Mouse (Mus musculus) G1E (cell line): Measurements from ENCODE around the gene Dnase1l3. TPM values are rescaled to one million over a fixed set of nuclear protein-coding genes. Genes with fewer than 3 reads are reported as not detected.
A peak's percentile ranks its signal among the peaks of the same experiment; 100 is the strongest.

Source experiments
- ATAC-seq: 2 replicates; pipeline ENCODE4 v1.8.0; 2016; ENCODE audit warnings: mild to moderate bottlenecking; ENCODE audit not compliant: insufficient number of reproducible peaks, poor library complexity, low FRiP score, severe bottlenecking; ENCODE audit errors: extremely low read depth
- DNase-seq: peaks from one replicate; pipeline ENCODE4 v3.0.0; 2012; ENCODE audit warnings: low spot score
- H3K27me3 ChIP-seq: 2 replicates; pipeline ENCODE4 v1.6.1; 2012; ENCODE audit warnings: mild to moderate bottlenecking, low read length, inconsistent platforms; ENCODE audit not compliant: insufficient read depth
- H3K36me3 ChIP-seq: replicated peaks from 2 replicates; pipeline ENCODE3; 2012; ENCODE audit warnings: mild to moderate bottlenecking, inconsistent platforms
- H3K4me1 ChIP-seq: 2 replicates; pipeline ENCODE4 v1.6.1; 2012; ENCODE audit warnings: low read depth, low read length, inconsistent platforms, mixed read lengths; ENCODE audit not compliant: insufficient read depth
- H3K4me3 ChIP-seq: 2 replicates; pipeline ENCODE4 v1.5.1; 2012; ENCODE audit warnings: low read depth, mild to moderate bottlenecking, inconsistent platforms, low read length, moderate library complexity, mixed read lengths
- H3K9me3 ChIP-seq: replicated peaks from 2 replicates; pipeline ENCODE4 v1.6.1; 2012; ENCODE audit warnings: inconsistent platforms
- CTCF ChIP-seq: IDR thresholded peaks from 2 replicates; pipeline ENCODE4 v1.5.1; 2012; ENCODE audit warnings: low read depth, low read length, inconsistent platforms, mixed read lengths
- GATA1 ChIP-seq: IDR thresholded peaks from 2 replicates; pipeline ENCODE4 v1.6.1; 2012; ENCODE audit warnings: borderline replicate concordance, low read length, inconsistent platforms, mixed read lengths
- GATA2 ChIP-seq: IDR thresholded peaks from 2 replicates; pipeline ENCODE4 v1.6.1; 2012; ENCODE audit warnings: low read depth, low read length, inconsistent platforms, borderline replicate concordance
- POLR2AphosphoS5 ChIP-seq: IDR thresholded peaks from 2 replicates; pipeline ENCODE4 v1.6.1; 2012; ENCODE audit warnings: low read depth, low read length, inconsistent platforms; ENCODE audit not compliant: insufficient replicate concordance
- TAL1 ChIP-seq: conservative IDR thresholded peaks from 2 replicates; pipeline ENCODE4 v1.6.1; 2012; ENCODE audit warnings: low read depth, low read length, inconsistent platforms, mixed read lengths
- polyA plus RNA-seq: library from polyadenylated mRNA; stranded (reverse); fragments of >175 nt; gene quantifications from 2 replicates; pipeline ENCODE4 v1.2.3, GENCODE M21; 2012
- total RNA-seq, 2 experiments: library from RNA; stranded (forward) in 1 of 2; stranded (reverse) in 1 of 2; fragments of 200-1000 nt in 1 of 2; fragments of >200 nt in 1 of 2; fragmentation: Nextera tagmentation in 1 of 2; gene quantifications; 2 replicates each; pipeline ENCODE4 v1.2.3; 2014 to 2017

The Dnase1l3 gene
- total and polyA plus RNA-seq, 3 experiments: 0.05 TPM; not detected in 2

DNA sequence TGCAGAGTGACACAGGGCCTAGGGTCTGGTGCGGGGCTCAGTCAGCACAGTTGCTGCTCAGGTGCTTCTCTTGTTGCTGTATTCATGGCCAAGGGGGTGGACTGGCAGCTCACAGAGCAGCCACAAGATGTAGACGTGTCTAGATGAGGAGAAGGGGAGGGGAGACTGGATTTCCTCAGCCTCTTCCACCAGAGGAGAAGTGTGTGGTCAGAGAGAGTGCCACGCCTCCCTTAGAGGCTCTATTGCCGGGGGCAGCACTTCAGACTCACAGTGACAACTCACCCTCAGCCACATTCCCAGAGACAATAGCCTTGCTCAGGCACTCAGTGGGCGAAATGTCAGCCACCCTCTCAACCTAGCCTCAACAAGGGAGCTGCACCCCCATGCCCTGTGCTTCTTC, 49.1 kb downstream of the Dnase1l3 start:
- Histone ChIP-seq H3K4me1 (peaks cover 57% of the 10 kb centered on the region), H3K36me3 (peaks cover 18% of the 10 kb centered on the region), H3K9me3 (no peaks in the 10 kb centered on the region), H3K27me3 (peaks cover 9% of the 10 kb centered on the region), H3K4me3 (no peak overlapping the region)
- DNase-seq (no peak), ATAC-seq (no peak)
- TF ChIP-seq GATA1: no peak
- no peak for TF ChIP-seq CTCF
- no peak for TF ChIP-seq POLR2AphosphoS5
- TF ChIP-seq TAL1: no peak
- TF ChIP-seq GATA2: no peak

DNA sequence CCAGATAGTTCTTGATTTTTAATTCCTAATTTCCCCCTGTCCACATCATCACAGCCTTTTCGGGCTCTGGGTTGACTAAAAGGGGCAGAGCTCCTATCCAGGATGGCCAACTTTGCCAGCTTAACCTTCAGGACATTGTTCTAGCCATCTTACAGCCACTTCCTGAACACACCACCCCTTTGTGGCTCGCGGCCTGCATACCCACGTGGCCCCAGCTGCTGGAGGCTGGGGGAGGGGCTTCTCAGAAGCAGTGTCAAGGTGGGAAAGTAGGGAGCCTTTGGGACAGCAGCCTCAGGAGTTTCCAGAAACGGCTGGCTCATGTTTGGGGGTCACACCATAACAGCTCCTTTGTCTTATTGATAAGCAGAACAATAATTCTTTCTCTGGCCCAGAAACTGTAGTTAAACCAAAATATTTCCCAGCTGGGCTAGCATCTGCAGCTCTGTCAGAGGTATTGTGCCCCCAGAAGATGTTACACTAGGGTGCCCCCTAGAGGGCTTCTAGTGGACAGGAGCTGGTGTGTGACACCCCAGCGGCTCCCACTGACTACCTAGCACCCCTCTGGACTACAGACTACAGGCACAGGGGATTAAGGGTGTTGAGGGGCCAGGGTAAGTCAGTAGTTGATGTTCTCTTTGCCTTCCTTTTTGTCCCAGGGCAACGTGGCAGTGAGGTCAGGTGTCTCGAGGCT, 49.9 kb downstream of the Dnase1l3 start:
- Histone ChIP-seq H3K27me3 (peaks cover 5% of the 10 kb centered on the region; the same call in 1 of the 2 replicates), H3K4me3 (no peak overlapping the region; the same call in 1 of the 2 replicates), H3K4me1 (peaks cover 63% of the 10 kb centered on the region), H3K36me3 (peaks cover 15% of the 10 kb centered on the region), H3K9me3 (no peaks in the 10 kb centered on the region)
- DNase-seq: peak; percentile 28
- TF ChIP-seq GATA1 (no peak), GATA2 (no peak), POLR2AphosphoS5 (no peak), CTCF (peak; percentile 25; the same call in 1 of the 2 replicates), TAL1 (no peak)
- peak; percentile 48 for ATAC-seq

DNA sequence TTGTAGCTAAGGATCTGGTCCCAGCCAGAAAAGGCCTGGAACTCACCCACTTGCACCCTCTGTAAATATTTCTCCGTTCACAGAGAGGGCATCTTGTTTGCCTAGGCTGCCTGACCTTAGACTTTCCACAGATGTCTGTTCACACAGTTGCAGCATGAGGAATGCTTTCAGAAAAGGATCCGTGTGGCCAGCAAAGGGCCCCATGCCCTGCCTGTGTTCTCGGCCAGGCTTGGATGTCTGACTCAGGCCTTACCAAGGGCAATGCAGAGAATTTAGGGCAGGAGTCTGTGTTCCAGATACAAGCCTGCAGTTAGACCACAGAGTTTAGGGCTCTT, 50.6 kb downstream of the Dnase1l3 start:
- no peaks in the 10 kb centered on the region for H3K9me3 ChIP-seq
- peaks cover 15% of the 10 kb centered on the region for H3K36me3 ChIP-seq
- peaks cover 62% of the 10 kb centered on the region for H3K4me1 ChIP-seq
- TF ChIP-seq GATA1: no peak
- no peak for TF ChIP-seq POLR2AphosphoS5
- TF ChIP-seq CTCF: no peak
- TF ChIP-seq TAL1: no peak
- TF ChIP-seq GATA2: no peak
- ATAC-seq (no peak), DNase-seq (no peak)
- peaks cover 5% of the 10 kb centered on the region; the same call in 1 of the 2 replicates for H3K27me3 ChIP-seq
- no peak overlapping the region for H3K4me3 ChIP-seq

DNA sequence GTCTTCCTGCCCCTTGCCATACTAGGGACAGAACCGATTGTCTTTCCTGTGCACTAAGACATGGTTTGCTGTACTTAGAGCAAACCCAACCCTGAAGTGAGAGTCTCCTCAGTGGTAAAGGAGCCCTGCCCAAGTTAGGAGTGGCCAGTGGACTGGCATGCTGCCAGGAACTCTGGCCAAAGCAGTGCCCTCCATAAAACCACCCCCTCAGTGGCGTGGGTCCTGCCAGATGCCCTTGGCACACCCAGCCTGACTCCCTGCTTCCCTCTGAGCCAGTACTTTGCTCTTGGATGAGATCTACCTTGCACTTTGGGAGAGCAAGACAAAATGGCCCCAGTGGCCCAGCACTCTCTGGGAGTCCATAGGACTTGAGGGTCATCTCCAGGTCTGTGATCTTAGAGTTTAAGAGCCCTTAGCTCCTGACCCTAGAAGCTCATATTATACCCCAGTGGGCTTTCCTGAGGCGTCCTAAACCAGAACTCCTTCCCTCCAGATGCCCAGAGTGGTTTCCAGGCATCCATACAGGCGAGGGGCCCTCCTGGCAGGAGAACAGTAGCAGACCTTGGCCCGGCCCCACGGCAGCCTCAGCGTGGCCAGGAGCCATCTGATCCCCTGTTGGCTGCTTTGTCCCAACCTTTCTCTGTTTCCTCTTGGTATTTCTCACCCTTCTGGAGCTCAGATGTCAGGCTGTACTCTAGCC, 51.1 kb downstream of the Dnase1l3 start:
- H3K9me3 ChIP-seq: no peaks in the 10 kb centered on the region
- peaks cover 12% of the 10 kb centered on the region for H3K36me3 ChIP-seq
- peaks cover under 1% of the 10 kb centered on the region; the same call in 1 of the 2 replicates for H3K27me3 ChIP-seq
- no peak overlapping the region for H3K4me3 ChIP-seq
- peaks cover 58% of the 10 kb centered on the region for H3K4me1 ChIP-seq
- DNase-seq (no peak), ATAC-seq (no peak)
- no peak for TF ChIP-seq GATA2
- no peak for TF ChIP-seq GATA1
- no peak for TF ChIP-seq TAL1
- TF ChIP-seq CTCF: no peak
- TF ChIP-seq POLR2AphosphoS5: no peak

DNA sequence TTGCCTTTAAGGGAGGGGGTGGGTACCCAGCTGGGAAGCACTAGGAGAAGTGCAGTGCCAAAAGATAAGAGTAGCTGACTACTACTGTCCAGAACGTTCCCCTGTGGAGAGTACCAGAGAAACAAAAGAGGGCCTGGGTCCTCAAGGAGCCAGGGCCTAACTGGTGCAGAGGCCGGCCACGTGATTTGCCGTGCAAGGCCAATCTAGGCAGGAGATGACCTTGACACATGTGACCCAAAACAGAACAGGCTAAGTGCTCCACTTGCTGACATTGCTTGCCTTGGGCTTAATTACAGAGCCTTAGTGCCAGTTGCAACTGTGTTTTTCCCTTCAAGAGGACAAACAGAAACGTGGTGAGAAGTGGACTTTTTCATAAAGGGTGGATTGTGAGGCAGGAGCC, 53.0 kb downstream of the Dnase1l3 start:
- peaks cover 11% of the 10 kb centered on the region for H3K36me3 ChIP-seq
- DNase-seq (no peak), ATAC-seq (no peak)
- TF ChIP-seq GATA1: no peak
- TF ChIP-seq TAL1: no peak
- no peak for TF ChIP-seq GATA2
- no peak for TF ChIP-seq POLR2AphosphoS5
- TF ChIP-seq CTCF: no peak
- peaks cover 68% of the 10 kb centered on the region for H3K4me1 ChIP-seq
- H3K4me3 ChIP-seq: no peak overlapping the region; the same call in 1 of the 2 replicates
- H3K27me3 ChIP-seq: no peaks in the 10 kb centered on the region
- no peaks in the 10 kb centered on the region for H3K9me3 ChIP-seq

DNA sequence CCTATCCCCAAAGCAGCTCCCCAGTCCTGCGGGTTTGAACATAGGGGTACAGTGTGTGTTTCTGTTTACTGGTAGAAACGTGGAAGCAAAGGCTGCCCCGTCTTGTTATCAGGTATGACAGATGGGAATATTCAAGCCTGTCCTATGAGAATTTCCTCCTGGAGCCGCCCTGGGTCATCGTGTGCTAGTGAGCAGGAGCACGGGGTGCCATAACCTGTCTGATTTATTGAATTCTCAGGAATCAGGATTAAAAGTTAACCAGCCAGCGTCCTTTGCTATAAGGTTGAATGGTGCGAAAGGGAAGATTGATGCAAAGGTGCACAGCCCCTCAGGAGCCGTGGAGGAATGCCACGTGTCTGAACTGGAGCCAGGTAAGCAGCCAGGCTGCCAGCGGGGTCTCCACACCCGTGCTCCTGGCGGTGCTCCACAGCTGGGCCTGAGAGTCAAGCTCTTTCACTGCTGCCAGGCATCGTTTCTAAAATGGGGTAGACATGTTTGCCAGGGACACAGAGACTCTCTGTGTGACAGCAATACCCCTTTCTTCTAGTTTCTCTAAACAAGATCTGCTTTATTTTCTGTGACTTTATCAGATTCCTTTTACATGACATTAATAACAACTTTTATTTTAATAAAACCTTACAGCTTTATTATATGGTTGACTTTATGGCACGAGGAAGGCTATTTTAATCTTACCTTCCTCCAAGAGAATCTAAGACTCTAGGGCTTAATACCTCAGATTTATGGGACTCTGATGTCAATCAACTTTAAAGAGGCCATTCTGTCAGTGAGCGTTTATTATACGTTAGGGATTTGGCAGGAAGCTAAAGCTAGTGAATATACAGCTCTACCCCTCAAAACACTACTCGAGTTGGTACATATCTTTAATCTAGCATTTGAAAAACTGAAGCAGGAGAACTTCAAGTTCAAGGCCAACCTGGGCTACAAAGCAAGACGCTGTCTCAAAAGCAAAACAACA, 55.3 kb downstream of the Dnase1l3 start:
- ATAC-seq: no peak
- no peak overlapping the region for H3K4me3 ChIP-seq
- H3K36me3 ChIP-seq: peaks cover 9% of the 10 kb centered on the region
- H3K4me1 ChIP-seq: peaks cover 61% of the 10 kb centered on the region
- TF ChIP-seq TAL1: no peak
- no peaks in the 10 kb centered on the region for H3K9me3 ChIP-seq
- H3K27me3 ChIP-seq: peaks cover 4% of the 10 kb centered on the region; the same call in 1 of the 2 replicates
- no peak for DNase-seq
